Mouse (Mus musculus) left cerebral cortex, adult 18-20 months (tissue): ENCODE measurements around the gene Metap1d. TPM values are rescaled to one million over a fixed set of nuclear protein-coding genes. Genes with fewer than 3 reads are reported as not detected.
A peak's percentile ranks its signal among the peaks of the same experiment; 100 is the strongest.

Source experiments
- DNase-seq, 2 experiments: peaks; one replicate each; pipeline ENCODE4 v3.0.0; 2021 to 2022; ENCODE audit warnings: low spot score in 2 of 2, mixed read lengths in 1 of 2
- total RNA-seq, 2 experiments: library from RNA; stranded (reverse); gene quantifications; 2 replicates each; pipeline ENCODE4 v1.2.3; 2021

Gene Metap1d
- total RNA-seq, 2 experiments from 2014 or later, result 15.2 to 17.2 TPM

DNA sequence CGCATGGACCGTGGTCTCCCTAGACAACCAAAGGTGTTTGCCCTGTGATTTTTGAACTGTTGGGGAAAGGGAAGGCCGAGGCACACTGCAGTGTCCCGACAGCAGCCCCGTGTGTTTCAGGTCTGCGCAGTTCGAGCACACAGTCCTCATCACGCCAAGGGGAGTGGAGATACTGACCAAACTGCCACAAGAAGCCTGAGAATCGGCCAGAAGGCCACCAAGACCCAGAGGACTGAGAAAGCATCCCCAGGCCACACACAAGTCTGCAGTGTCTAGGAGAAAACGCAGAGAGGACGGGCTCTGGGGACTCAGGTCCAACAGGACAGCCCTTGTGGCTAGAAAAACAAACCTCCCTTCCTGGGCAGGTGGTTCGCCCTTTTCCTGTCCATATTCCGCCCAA, 71.7 kb downstream of the Metap1d start:
- no peak for DNase-seq

DNA sequence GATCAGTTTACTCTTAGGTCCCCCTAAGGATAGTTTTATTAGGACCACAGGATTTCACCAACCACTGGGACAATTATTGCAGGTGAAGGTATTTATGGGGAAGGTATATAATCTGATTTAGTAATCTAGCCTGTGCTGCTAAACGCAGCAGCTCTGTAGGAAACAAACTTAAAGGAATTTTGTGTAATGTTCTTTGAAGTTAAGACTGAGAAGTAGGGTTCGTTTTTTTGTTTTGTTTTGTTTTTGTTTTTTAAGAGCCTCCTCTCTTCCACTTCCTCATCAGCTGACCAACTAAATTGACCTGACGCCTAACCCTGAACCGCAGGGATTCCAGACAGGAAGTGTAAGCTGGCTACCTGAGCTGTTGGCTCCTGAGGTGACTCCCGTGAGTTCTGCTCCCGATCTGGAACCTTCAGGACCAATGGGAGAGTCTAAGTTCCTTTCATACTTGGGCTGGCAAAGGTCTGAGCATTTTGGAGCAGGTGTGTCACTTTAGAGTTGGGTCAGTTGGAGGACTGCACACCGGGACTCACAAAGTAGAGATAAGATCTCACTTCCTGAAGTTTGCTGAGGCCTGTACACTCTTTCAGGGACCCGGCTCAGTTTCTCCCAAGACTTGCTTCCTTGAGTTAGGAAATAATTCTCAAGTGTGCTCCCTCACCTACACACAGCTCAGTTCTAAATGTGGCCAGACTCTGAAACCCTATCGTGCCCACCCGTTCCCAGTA, 73.7 kb downstream of the Metap1d start:
- DNase-seq, result no peak

DNA sequence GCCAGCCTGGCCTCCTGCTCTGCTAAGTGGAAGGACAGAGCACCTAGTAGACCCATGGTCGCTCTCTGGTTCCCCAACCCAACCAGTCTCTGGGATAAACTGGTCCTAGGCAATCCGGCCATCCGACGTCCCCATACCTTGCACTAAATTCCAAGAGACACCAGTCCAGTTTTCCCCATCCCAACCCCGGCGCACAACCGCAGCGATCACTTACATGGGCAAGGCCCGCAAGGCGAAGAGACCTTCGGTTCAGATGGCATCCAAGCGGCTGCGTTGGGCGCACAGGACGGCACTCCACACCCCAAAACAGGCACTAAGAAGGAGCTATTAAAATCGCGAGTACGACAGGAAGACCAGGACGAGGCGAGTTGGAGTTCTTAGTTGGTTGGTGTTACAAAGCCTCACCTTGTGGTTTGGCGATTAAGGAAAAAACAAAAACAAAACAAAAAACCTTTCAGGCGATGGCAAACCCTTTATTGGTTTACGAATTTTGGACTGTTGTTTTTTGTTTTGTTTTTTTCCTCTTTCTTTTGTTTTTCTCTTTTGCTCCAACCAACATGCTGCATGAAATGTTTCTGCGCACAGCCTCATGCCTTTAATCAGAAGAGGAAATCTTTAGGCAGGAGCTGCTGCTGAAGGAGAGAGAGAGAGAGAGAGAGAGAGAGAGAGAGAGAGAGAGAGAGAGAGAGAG, 74.4 kb downstream of the Metap1d start:
- DNase-seq, result no peak

DNA sequence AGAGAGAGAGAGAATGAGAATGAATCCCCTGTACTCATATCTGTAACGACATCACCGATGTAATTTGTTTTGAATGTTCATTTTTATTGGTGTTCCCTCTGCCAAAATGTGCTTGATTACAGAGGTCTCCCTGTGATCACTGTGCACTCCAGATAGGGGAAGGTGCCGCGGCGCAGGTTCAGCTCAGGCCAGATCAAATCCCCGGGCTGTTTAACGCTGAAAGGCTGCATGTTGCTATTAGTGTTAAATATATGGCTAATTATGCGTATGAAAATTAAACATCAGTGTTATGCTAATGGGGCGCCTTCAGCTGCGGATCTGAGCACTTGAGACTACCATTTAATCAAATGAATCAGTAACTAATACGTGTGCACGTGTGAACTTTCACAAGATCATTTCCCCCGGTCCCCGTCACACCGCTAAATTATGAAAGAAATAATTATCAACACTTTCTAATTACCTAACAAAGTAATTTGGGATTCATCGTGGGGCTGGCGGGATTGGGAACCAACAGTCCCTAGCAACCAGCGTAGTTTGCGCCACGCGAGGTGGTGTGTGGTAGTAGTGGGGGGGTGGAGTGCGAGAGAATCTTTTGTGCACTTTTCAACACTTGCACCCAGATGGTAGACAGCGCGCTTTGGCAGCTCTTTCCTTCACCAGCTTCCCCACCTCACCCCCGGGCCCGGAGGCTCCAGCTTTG, 75.1 kb downstream of the Metap1d start, which contains the start of gene Dlx1:
TSS of gene Dlx1 (plus strand) at position 100 of the 700 bp plus-strand sequence.
- DNase-seq, result no peak

DNA sequence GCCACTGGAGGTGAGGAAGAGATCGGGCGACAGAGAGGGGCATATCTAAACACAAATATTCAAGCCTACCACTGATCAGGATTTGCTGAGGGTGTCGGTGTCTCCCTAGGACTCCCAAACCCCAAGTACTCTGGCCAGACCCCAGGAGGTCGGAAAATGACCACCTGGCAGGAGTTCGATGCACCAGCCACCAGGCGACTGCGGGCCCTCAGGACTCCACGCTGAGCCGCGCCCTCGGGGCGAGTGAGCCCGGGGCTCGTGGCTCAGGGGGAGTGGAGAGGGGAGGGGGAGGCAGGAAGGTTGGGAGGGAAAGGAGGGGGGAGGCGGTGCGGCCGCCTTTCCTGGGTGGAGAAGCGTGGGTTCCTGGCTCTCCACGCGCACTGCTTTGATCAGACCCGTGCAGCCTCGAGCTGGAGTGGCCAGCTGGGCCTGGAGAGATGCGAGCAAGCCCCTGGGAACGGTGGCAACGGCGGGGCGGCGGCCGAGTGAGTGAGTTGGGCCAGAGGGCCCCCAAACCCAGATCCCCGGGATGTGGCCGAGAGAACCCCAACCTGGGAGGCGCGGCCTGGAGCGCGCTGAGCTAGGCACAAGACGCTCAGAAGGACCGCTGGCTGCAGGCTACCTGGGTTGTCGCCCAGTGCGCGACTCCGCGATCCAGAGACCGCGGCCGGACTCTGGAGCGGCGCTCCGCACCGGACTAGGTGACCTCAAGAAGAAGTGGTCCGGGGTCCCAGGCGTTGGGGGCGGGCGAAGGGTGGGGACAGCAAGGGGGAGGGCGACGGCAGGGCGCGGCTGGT, 75.8 kb downstream of the Metap1d start:
- no peak for DNase-seq

DNA sequence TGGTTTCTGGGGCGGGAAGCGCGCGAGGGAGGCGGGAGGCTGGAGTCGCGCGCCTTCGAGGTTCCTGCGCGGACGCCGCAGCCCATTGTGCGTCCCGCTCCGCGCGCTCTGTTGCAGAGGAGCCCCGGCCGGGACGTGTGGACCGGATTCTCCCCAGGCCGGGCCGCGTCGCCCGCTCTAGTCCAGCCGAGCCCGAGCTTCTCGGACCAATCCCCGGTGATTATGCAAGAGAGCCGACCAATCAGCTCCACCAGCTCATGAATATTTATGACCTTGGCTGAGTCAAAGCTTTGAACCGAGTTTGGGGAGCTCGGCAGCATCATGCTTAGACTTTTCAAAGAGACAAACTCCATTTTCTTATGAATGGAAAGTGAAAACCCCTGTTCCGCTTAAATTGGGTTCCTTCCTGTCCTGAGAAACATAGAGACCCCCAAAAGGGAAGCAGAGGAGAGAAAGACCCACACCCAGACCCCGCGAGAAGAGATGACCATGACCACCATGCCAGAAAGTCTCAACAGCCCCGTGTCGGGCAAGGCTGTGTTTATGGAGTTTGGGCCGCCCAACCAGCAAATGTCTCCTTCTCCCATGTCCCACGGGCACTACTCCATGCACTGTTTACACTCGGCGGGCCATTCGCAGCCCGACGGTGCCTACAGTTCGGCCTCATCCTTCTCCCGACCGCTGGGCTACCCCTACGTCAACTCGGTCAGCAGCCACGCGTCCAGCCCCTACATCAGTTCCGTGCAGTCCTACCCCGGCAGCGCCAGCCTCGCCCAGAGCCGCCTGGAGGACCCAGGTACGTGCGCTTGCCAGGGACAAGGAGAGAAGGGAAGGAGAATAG, 76.7 kb downstream of the Metap1d start:
- DNase-seq, result peak; percentile 57 to 63

DNA sequence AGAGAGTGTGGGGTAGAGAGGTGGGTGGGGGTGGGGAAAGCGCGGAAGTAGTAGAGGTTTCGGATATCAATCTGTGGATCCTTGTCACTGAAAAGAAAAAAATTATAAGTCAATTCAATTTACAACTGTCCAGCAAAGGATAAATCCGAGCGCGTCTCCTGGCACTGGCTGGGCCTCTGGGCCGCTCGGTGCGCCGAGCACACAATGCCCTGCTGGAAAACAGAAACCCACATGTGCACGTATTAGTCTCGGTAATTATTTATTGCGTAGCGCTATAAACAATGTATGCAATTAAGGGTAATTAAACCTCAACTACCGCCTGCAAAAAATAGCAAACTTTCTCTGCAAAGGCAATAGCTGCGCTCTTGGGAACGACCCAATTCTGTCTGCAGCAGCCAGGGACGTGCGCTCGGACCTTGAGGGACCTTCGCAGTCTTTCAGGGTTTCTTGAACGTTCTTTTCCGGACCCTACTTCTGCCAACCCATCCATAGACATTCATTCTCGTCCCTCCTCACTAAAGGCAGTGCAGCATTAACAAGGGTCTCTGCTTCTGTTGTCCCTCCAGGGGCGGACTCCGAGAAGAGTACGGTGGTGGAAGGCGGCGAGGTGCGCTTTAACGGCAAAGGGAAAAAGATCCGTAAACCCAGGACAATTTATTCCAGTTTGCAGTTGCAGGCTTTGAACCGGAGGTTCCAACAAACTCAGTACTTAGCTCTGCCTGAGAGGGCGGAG, 77.5 kb downstream of the Metap1d start:
- no peak for DNase-seq

DNA sequence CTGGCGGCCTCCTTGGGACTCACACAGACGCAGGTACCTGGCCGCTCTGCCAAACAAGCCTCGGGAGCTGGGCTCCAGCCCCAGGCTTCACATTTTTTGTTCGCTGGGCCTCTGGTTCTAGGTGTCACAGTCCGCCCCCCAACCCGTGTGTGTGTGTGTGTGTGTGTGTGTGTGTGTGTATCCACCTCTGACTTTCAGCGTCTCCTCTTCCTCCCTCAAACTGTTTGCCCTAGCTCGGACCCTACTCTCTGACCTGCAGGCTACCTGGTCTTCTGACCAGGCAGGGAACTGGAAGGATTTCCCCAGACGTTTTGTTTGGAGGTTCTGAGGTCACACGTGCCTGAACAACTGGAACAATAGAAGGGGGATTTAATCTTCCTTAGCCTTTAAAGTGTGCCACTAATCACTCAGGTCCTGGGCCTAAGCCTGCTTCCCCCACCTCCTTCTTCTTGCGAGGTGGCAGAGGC, 78.1 kb downstream of the Metap1d start:
- no peak for DNase-seq

DNA sequence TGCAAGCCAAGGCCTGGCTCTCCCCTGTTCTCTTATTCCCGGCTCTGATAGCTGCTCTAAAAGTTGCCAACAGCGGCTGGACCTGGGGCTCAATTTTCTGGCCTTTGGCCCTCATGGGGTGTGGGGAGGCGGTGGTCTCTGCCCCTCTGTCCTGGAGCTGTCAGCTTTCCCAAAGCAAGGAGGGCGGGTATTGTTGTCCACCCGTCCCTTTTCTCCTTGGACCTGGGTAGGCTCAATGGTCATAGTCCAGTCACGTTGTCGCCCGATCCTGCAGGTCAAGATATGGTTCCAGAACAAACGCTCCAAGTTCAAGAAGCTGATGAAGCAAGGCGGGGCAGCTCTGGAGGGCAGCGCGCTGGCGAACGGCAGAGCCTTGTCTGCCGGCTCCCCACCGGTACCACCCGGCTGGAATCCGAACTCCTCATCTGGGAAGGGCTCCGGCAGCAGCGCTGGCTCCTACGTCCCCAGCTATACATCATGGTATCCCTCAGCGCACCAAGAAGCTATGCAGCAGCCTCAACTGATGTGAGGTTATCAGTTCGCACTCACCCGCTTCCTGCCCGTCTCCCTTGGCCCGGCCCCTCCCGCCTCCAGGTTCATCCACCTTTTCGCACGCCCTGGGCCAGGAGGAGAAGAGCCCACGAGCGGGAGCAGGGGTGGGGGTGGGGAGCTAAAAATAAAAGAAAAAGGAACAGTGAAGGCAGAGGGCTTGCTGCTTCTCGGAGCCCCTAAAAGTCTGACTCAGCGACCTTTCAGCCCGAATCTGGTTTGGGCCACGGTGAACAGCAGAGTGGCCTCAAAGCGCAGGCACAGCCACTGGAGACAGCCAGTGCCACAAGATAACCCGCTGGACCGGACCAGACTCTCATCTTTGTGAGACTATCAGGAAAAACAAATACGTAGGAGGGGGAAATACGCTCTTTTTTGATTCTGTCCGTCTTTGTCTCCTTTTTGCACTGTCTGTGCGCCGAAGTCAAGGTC, 79.2 kb downstream of the Metap1d start:
- DNase-seq, result no peak

DNA sequence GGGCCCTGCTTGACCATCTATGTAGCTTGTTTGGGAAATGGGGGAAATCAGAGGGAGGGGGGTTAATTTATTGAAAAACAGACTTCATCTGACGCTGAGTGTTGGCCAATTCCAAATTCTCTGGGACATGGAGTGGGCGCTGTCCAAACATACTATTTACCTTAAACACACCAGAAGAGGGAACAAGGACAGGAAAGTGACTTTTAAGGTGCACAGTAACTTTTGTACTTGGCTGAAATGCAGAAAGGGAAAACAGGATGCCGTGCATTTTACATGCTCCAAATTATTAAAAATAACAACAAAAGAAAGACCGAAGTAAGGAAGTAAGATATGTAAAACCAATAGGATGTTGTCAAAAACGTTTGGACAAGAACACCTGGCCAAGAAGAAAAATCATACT, 80.0 kb downstream of the Metap1d start:
- no peak for DNase-seq

DNA sequence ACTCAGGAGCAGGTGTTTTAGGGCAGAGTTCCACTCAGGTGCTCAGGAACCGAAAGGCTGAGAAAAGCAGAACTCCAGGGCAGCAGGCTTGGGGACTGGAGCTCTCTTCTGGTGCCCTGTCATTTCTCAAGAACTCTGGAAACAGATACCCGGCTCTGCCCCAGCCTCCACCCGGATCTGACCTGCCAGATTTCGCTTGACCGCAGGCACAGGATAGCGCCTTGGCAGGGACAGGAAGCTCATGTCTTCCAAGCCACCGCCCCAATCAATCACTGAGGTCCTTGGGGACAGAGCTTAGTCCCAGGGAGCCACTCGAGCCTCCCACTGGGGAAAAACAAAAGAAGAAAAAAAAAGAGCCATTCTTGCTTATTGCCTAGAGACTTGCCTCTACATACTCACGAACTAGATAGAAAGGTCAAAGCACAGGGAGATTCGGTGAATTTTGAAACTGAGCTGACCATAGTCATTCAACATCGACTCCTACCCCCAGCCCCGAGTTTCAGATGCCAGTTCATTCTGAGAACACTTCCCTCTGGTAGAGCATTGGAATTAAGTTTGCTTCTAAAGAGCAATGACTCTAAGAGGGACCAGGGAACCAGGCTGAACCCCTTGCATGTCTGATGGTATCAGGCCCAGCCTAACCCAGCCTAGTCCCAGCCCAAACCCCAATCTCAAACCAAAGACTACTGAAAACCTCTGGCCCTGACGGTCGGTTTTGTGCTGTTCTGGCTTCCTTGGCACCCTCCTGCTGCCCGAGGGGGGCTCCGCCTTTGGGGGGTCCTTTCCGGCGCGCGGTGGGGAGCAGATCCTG, 81.4 kb downstream of the Metap1d start:
- DNase-seq, result no peak

DNA sequence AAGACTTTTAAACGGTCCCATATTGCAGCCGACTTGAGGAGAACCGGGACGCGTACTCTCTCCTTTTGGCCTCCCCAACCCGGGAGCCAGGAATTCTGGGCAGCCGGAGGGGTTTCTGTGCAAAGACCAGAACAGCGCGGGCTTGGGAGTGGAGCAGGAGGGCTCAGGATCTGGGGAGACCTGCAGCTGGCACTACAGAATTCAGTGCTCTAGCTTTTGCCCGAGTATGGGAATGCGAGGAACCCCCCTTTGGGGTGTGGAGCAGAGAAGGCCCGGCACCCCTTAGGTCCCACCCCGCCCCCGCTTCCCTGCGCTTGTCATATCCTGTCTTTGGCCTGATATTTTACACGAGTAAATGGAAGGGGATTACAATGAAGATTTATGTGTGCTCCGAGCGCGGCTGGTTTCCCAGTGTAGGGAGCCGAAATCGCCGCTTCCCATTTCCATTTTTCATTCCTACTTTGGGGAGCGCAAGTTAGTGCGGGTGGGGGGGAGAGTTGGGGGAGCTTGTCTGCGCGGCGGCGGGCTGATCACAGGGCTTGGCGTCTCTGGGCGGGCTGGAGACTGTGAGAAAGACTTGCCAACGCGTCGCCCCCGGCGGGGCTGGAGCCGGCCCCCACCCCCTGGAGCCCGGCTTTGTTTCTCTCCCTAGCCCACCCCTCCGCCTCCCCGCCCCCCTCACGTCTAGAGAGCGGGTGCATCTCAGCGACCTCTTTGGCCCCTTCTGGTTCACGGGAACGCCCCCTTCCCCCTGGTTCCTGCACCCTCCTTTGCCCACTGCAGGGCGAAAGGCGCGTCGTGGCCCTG, 87.7 kb downstream of the Metap1d start:
- DNase-seq, result no peak

DNA sequence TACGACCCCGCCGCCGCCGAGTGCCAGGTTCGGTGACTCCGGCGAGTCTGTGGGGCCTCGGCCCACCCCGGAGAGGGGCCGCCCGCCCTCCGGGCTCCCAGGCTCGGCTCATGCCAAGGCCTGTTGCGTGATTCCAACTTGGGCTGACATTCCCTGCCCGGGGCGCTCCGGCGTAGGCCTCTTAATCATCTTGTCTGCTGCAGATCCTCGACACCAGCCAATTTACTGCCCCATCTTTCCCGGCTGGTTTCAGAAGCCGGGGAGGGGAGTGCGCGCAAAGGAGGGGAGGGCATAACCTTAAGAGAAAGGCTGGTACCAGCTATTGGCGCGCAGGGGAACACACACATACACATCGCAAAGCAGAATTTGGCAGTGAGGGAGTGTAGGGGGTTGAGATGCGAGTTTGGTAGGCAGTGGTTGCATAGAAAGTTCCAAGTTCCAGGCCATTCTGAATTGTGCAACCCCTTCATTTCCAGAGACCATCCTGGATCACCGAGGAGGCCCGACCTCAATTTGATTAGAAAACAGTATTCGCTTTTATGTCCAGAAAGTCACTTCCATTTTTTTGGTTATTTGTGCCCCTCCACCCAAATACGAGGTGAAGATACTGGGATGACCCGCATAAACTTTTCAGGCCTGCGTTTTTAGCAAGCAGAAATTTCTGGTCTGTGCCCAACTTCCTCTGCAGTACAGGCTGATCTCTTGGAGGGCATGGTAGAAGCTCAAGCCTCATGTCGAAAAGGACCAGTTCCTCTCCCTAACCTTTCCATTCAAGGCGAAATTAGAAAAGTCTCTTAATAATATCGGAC, 88.5 kb downstream of the Metap1d start:
- no peak for DNase-seq

DNA sequence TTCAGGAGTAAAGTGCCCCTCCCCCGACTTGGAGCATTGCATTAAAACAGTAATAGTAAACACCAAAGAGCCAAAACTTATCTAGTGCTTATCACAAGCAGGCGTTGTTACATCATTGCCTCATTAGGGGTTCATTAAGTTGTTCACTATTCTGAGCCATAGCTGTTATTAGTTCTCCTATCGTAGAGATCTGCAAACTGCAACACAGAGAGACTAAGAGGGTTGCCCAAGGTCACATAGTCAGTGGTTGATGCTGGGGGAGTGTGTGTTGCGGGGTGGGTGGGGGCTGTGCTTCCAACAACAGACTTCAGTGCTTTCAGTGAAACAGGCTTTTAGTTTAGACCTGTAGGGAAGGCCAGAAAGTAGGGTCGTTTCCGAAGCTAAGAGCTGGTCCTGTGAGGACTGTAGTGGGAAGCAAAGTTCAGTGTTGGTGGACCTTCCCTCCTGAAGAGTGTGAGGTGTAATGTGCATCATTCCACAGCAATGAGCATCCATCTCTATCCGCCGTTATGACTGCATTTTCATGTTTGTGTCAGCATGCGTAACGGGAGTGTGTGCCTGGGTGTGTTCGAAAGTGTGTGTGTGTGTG, 89.2 kb downstream of the Metap1d start:
- DNase-seq, result no peak

DNA sequence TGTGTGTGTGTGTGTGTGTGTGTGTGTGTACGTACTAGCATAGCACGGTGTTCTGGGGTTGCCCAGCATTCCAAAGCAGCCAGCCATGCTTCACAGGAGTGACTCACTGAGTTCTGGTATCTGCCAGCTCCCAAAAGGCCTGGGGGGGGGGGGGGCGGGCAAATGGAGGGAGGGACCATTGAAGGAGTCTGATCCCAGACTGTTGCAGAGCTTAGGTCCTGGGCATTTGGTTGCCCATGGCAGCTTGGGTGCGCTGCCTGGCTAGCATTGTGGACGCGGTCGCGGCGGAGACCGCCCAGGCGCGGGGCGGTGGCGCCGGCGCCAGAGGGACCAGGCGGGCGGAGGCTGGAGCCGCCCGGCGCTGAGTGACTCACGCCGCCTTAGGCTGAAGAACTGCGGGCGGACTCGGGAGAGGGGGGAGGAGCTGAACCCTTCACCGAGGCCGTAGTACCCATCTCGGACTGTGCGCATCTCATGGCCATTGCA, 89.8 kb downstream of the Metap1d start:
- DNase-seq, result no peak
